In genomic region chr17:8340407-8341359, GRCm38 (mm10) we compare ENCODE assay signal across 8 mouse cellular contexts. TPM values are rescaled to one million over a fixed set of nuclear protein-coding genes. Genes with fewer than 3 reads are reported as not detected.
DNase-seq lines count a peak whose midpoint lies in the region; ATAC-seq lines count a peak whose summit lies in the region.

No protein-coding gene starts in this region.

- H3K27me3 ChIP-seq in heart, embryonic 13.5 days (replicated peaks): peaks cover 75% of the 10 kb centered on the region

- no peak for ATAC-seq in heart, embryonic 13.5 days (ENCODE audit: extremely low read depth, insufficient number of reproducible peaks, low FRiP score, low TSS enrichment)

- no peaks in the 10 kb centered on the region for H3K36me3 ChIP-seq in heart, embryonic 13.5 days

- H3K9me3 ChIP-seq in heart, embryonic 13.5 days: no peaks in the 10 kb centered on the region

- peak; percentile 22 to 29 for DNase-seq in lung, adult 18-20 months
- DNase-seq in lung, postnatal 25 days (ENCODE audit: low spot score): no peak
- DNase-seq in cerebellum, postnatal 4 days (ENCODE audit: low spot score in 2 of 2): peak; percentile 44 to 72
- DNase-seq in layer of hippocampus, adult 18-20 months (ENCODE audit: low spot score in 2 of 2): peak; percentile 34 to 53
- peak; percentile 51 for DNase-seq in lung, postnatal 10 days
- peak; percentile 60 for DNase-seq in right cerebral cortex, postnatal 14 days
- DNase-seq in ovary, postnatal 36 days (ENCODE audit: low spot score): no peak

- peaks cover 24% of the 10 kb centered on the region for H3K4me1 ChIP-seq in heart, embryonic 13.5 days

- WGBS in heart, embryonic 13.5 days: under 1% methylated on average over 71 of the region's 92 CpGs

- peak overlapping the region; percentile 98 for H3K4me2 ChIP-seq in heart, embryonic 13.5 days

- peak overlapping the region; percentile 59 for H3K4me3 ChIP-seq in heart, embryonic 13.5 days

- peak overlapping the region; percentile 75 for H3K9ac ChIP-seq in heart, embryonic 13.5 days

- H3K27ac ChIP-seq in heart, embryonic 13.5 days (replicated peaks): no peak overlapping the region

RNA-seq across cellular contexts. Expression of gene Prr18, which starts 3.4 kb away (rescaled TPM):
- 0.13 and 0.25 TPM in 2 replicates for polyA plus RNA-seq in heart, embryonic 13.5 days (2015; fragmentation: Nextera tagmentation; extraction: Ambion mirVana)
- total RNA-seq in layer of hippocampus, adult 18-20 months (2021): 10 to 100 TPM; 23.0 to 26.6 TPM

RNA-seq across cellular contexts. Expression of gene T2, which starts 15.1 kb away (rescaled TPM):
- 0.83 and 1.3 TPM in 2 replicates for polyA plus RNA-seq in heart, embryonic 13.5 days (2015; fragmentation: Nextera tagmentation; extraction: Ambion mirVana)
- total RNA-seq in layer of hippocampus, adult 18-20 months (2021): 1 to 10 TPM in 1 of 2 experiments, under 1 TPM in 1; 0.38 to 1.8 TPM

RNA-seq across cellular contexts. Expression of gene Sft2d1, which starts 29.8 kb away (rescaled TPM):
- polyA plus RNA-seq in heart, embryonic 13.5 days (2015; fragmentation: Nextera tagmentation; extraction: Ambion mirVana): 59.1 and 68.9 TPM in 2 replicates
- 10 to 100 TPM; 52.1 to 53.9 TPM for total RNA-seq in layer of hippocampus, adult 18-20 months (2021)

RNA-seq across cellular contexts. Expression of gene Mpc1, which starts 58.0 kb away (rescaled TPM):
- 204 and 221 TPM in 2 replicates for polyA plus RNA-seq in heart, embryonic 13.5 days (2015; fragmentation: Nextera tagmentation; extraction: Ambion mirVana)
- total RNA-seq in layer of hippocampus, adult 18-20 months (2021): 100 to 1,000 TPM; 134 to 141 TPM

Comparison
In these comparisons a context has a peak if more than half of its experiments do, and no peak if none do; other contexts are left out.
1. DNase-seq: peak in lung, adult 18-20 months (2 of 2), cerebellum, postnatal 4 days (2 of 2), layer of hippocampus, adult 18-20 months (2 of 2), lung, postnatal 10 days (single experiment) and right cerebral cortex, postnatal 14 days (single experiment); none in lung, postnatal 25 days (single experiment) and ovary, postnatal 36 days (single experiment).